Mouse (Mus musculus): ENCODE measurements around the gene Fam214b. TPM values are rescaled to one million over a fixed set of nuclear protein-coding genes. Genes with fewer than 3 reads are reported as not detected.

The Fam214b gene
- total RNA-seq, 1 experiment, result 11.9 TPM

GRCm38 (mm10) chr4:43019176-43019575, 26.8 kb downstream of the Fam214b start:
- Histone ChIP-seq H3K4me3 (ENCODE audit: insufficient read depth in 1 of 2, low read depth in 1 of 2, low read length in 2 of 2, poor library complexity in 1 of 2, severe bottlenecking in 1 of 2) (no peak overlapping the region), H3K9ac (ENCODE audit: insufficient read depth, low read depth, low read length, poor library complexity, severe bottlenecking) (peak overlapping the region; percentile 21; the same call in 1 of the 2 replicates), H3K27ac (ENCODE audit: insufficient read depth, low read depth, low read length, poor library complexity, severe bottlenecking) (no peak overlapping the region), H3K9me3 (ENCODE audit: control insufficient read depth, insufficient read depth, low read depth, low read length) (no peaks in the 10 kb centered on the region), H3K4me1 (ENCODE audit: control insufficient read depth in 2 of 2, insufficient read depth in 2 of 2, low read length in 2 of 2, poor library complexity in 1 of 2) (peaks cover 0 to 14% of the 10 kb centered on the region in 2 experiments; a peak in 3 of 4 replicates), H3K36me3 (ENCODE audit: control insufficient read depth, insufficient read depth, low read length, poor library complexity, severe bottlenecking) (peaks cover 38% of the 10 kb centered on the region)
- TF ChIP-seq ZC3H11A (IDR thresholded peaks at IDR 0.05; ENCODE audit: borderline replicate concordance, low read depth, low read length) (no peak), HCFC1 (IDR thresholded peaks at IDR 0.05; ENCODE audit: borderline replicate concordance, insufficient read depth, low read length) (no peak)
- in situ Hi-C loops (cut with MboI; ENCODE audit: low sequenced_read_pairs in 2 of 2, unreplicated experiment in 2 of 2), result no loop called here
- DNase-seq (ENCODE audit: low read depth, low spot score), result no peak

GRCm38 (mm10) chr4:43018156-43018555, 27.9 kb downstream of the Fam214b start:
- no peak for DNase-seq (ENCODE audit: low read depth, low spot score)
- in situ Hi-C loops (cut with MboI; ENCODE audit: low sequenced_read_pairs in 2 of 2, unreplicated experiment in 2 of 2), result no loop called here
- Histone ChIP-seq H3K9me3 (ENCODE audit: control insufficient read depth, insufficient read depth, low read depth, low read length) (no peaks in the 10 kb centered on the region), H3K9ac (ENCODE audit: insufficient read depth, low read depth, low read length, poor library complexity, severe bottlenecking) (no peak overlapping the region), H3K4me3 (ENCODE audit: insufficient read depth in 1 of 2, low read depth in 1 of 2, low read length in 2 of 2, poor library complexity in 1 of 2, severe bottlenecking in 1 of 2) (no peak overlapping the region), H3K36me3 (ENCODE audit: control insufficient read depth, insufficient read depth, low read length, poor library complexity, severe bottlenecking) (peaks cover 32% of the 10 kb centered on the region), H3K27ac (ENCODE audit: insufficient read depth, low read depth, low read length, poor library complexity, severe bottlenecking) (no peak overlapping the region), H3K4me1 (ENCODE audit: control insufficient read depth in 2 of 2, insufficient read depth in 2 of 2, low read length in 2 of 2, poor library complexity in 1 of 2) (peaks cover 0 to 11% of the 10 kb centered on the region in 2 experiments; a peak in 3 of 4 replicates)
- TF ChIP-seq CHD2 (IDR thresholded peaks at IDR 0.05; ENCODE audit: low read depth, low read length), result no peak
- no peak for TF ChIP-seq HCFC1 (IDR thresholded peaks at IDR 0.05; ENCODE audit: borderline replicate concordance, insufficient read depth, low read length)
- no peak for TF ChIP-seq MAFK (IDR thresholded peaks at IDR 0.05; ENCODE audit: insufficient read depth, low read depth, low read length)
- no peak for TF ChIP-seq ZNF384 (IDR thresholded peaks at IDR 0.05; ENCODE audit: low read depth, low read length)
- TF ChIP-seq ZC3H11A (IDR thresholded peaks at IDR 0.05; ENCODE audit: borderline replicate concordance, low read depth, low read length), result no peak

GRCm38 (mm10) chr4:43012091-43012490, 33.9 kb downstream of the Fam214b start:
- H3K4me3 ChIP-seq (ENCODE audit: insufficient read depth in 1 of 2, low read depth in 1 of 2, low read length in 2 of 2, poor library complexity in 1 of 2, severe bottlenecking in 1 of 2), result no peak overlapping the region
- in situ Hi-C loops (cut with MboI; ENCODE audit: low sequenced_read_pairs in 2 of 2, unreplicated experiment in 2 of 2), result no loop called here
- peaks cover 0 to 10% of the 10 kb centered on the region in 2 experiments; a peak in 2 of 4 replicates for H3K4me1 ChIP-seq (ENCODE audit: control insufficient read depth in 2 of 2, insufficient read depth in 2 of 2, low read length in 2 of 2, poor library complexity in 1 of 2)
- 0 out of 2 replicates have a peak, but pooled peaks cover 2% of the 10 kb centered on the region for H3K36me3 ChIP-seq (ENCODE audit: control insufficient read depth, insufficient read depth, low read length, poor library complexity, severe bottlenecking)
- no peaks in the 10 kb centered on the region for H3K9me3 ChIP-seq (ENCODE audit: control insufficient read depth, insufficient read depth, low read depth, low read length)
- no peak overlapping the region for H3K27ac ChIP-seq (ENCODE audit: insufficient read depth, low read depth, low read length, poor library complexity, severe bottlenecking)
- no peak overlapping the region for H3K9ac ChIP-seq (ENCODE audit: insufficient read depth, low read depth, low read length, poor library complexity, severe bottlenecking)
- TF ChIP-seq ZNF384 (IDR thresholded peaks at IDR 0.05; ENCODE audit: low read depth, low read length), result no peak
- TF ChIP-seq HCFC1 (IDR thresholded peaks at IDR 0.05; ENCODE audit: borderline replicate concordance, insufficient read depth, low read length), result no peak
- TF ChIP-seq MAFK (IDR thresholded peaks at IDR 0.05; ENCODE audit: insufficient read depth, low read depth, low read length), result no peak
- no peak for TF ChIP-seq ZC3H11A (IDR thresholded peaks at IDR 0.05; ENCODE audit: borderline replicate concordance, low read depth, low read length)
- TF ChIP-seq CHD2 (IDR thresholded peaks at IDR 0.05; ENCODE audit: low read depth, low read length), result no peak
- no peak for DNase-seq (ENCODE audit: low read depth, low spot score)

- peaks cover 0 to 10% of the 10 kb centered on the region in 2 experiments; a peak in 2 of 4 replicates for H3K4me1 ChIP-seq (ENCODE audit: control insufficient read depth in 2 of 2, insufficient read depth in 2 of 2, low read length in 2 of 2, poor library complexity in 1 of 2)
- peak within 1 kb of the TSS; percentile 91 for H3K9ac ChIP-seq (ENCODE audit: insufficient read depth, low read depth, low read length, poor library complexity, severe bottlenecking)
- H3K4me3 ChIP-seq (ENCODE audit: insufficient read depth in 1 of 2, low read depth in 1 of 2, low read length in 2 of 2, poor library complexity in 1 of 2, severe bottlenecking in 1 of 2), result peak within 1 kb of the TSS; percentile 89 to 95
- TF ChIP-seq HCFC1 (IDR thresholded peaks at IDR 0.05; ENCODE audit: borderline replicate concordance, insufficient read depth, low read length) (peak; percentile 84), ZC3H11A (IDR thresholded peaks at IDR 0.05; ENCODE audit: borderline replicate concordance, low read depth, low read length) (no peak), CHD2 (IDR thresholded peaks at IDR 0.05; ENCODE audit: low read depth, low read length) (no peak), MAFK (IDR thresholded peaks at IDR 0.05; ENCODE audit: insufficient read depth, low read depth, low read length) (no peak), ZNF384 (IDR thresholded peaks at IDR 0.05; ENCODE audit: low read depth, low read length) (peak; percentile 47; the same call in 1 of the 2 replicates)
- H3K9me3 ChIP-seq (ENCODE audit: control insufficient read depth, insufficient read depth, low read depth, low read length), result no peaks in the 10 kb centered on the region
- 0 out of 2 replicates have a peak, but pooled peaks cover 2% of the 10 kb centered on the region for H3K36me3 ChIP-seq (ENCODE audit: control insufficient read depth, insufficient read depth, low read length, poor library complexity, severe bottlenecking)
- DNase-seq (ENCODE audit: low read depth, low spot score), result peak; percentile 71
- in situ Hi-C loops (cut with MboI; ENCODE audit: low sequenced_read_pairs in 2 of 2, unreplicated experiment in 2 of 2), result no loop called here
- peak within 1 kb of the TSS; percentile 72 for H3K27ac ChIP-seq (ENCODE audit: insufficient read depth, low read depth, low read length, poor library complexity, severe bottlenecking)
Measured at GRCm38 (mm10) chr4:43010161-43011038, 35.6 kb downstream of the Fam214b start, which contains the start of gene Fancg. TSS of gene Fancg (minus strand) at chr4:43010506.
